Mouse (Mus musculus) lung, embryonic 14.5 days (tissue): ENCODE data around the gene Acod1. TPM values are rescaled to one million over a fixed set of nuclear protein-coding genes. Genes with fewer than 3 reads are reported as not detected.

Experiments used
- ATAC-seq: fragments of 200-750 bp; cut with Nextera tagmentation; 2 replicates; pipeline ENCODE4 v1.8.0; 2017; ENCODE audit warnings: mild to moderate bottlenecking, moderate TSS enrichment, moderate library complexity; ENCODE audit not compliant: insufficient read depth
- DNase-seq: peaks from one replicate; pipeline ENCODE4 v3.0.0-alpha.2; 2015
- H3K27ac ChIP-seq: fragments of 300-500 bp; sonication (generic); 2 replicates; pipeline ENCODE4 v1.5.1; 2014; ENCODE audit warnings: low read depth, mild to moderate bottlenecking, moderate library complexity
- H3K27me3 ChIP-seq: fragments of 300-500 bp; sonication (generic); 2 replicates; pipeline ENCODE4 v1.6.1; 2014; ENCODE audit warnings: low read length, control low read depth; ENCODE audit not compliant: insufficient read depth
- H3K36me3 ChIP-seq: fragments of 300-500 bp; sonication (generic); 2 replicates; pipeline ENCODE4 v1.6.1; 2014; ENCODE audit warnings: control low read depth; ENCODE audit not compliant: insufficient read depth
- H3K4me1 ChIP-seq: fragments of 300-500 bp; sonication (generic); 2 replicates; pipeline ENCODE4 v1.6.1; 2014; ENCODE audit warnings: antibody characterized with exemption, control low read depth; ENCODE audit not compliant: insufficient read depth
- H3K4me2 ChIP-seq: fragments of 300-500 bp; sonication (generic); 2 replicates; pipeline ENCODE4 v1.6.1; 2014; ENCODE audit warnings: mild to moderate bottlenecking
- H3K4me3 ChIP-seq: fragments of 300-500 bp; sonication (generic); 2 replicates; pipeline ENCODE4 v1.5.1; 2014; ENCODE audit warnings: low read depth, low read length
- H3K9ac ChIP-seq: fragments of 300-500 bp; sonication (generic); 2 replicates; pipeline ENCODE4 v1.6.1; 2014
- H3K9me3 ChIP-seq: fragments of 300-500 bp; sonication (generic); 2 replicates; pipeline ENCODE4 v1.6.1; 2016; ENCODE audit warnings: low read depth, low read length, control low read depth
- CTCF ChIP-seq: IDR thresholded peaks from 2 replicates; pipeline ENCODE4 v1.5.1; 2016; ENCODE audit warnings: antibody characterized with exemption, low read depth
- WGBS: fragments of 180-500 bp; shearing (Covaris S2); extraction: QIAGEN DNeasy Blood & Tissue Kit; methylation state at CpG from one replicate; pipeline ENCODE4 v1.1.7; 2014; 5-methylcytosine and 5-hydroxymethylcytosine counted together
- polyA plus RNA-seq: library from polyadenylated mRNA; unstranded; fragments of >200 nt; fragmentation: Nextera tagmentation; extraction: Ambion mirVana; gene quantifications from 2 replicates; pipeline ENCODE4 v1.2.1, GENCODE M21; 2014

Acod1 gene
- polyA plus RNA-seq, 1 experiment from 2014 or later = not detected

DNA sequence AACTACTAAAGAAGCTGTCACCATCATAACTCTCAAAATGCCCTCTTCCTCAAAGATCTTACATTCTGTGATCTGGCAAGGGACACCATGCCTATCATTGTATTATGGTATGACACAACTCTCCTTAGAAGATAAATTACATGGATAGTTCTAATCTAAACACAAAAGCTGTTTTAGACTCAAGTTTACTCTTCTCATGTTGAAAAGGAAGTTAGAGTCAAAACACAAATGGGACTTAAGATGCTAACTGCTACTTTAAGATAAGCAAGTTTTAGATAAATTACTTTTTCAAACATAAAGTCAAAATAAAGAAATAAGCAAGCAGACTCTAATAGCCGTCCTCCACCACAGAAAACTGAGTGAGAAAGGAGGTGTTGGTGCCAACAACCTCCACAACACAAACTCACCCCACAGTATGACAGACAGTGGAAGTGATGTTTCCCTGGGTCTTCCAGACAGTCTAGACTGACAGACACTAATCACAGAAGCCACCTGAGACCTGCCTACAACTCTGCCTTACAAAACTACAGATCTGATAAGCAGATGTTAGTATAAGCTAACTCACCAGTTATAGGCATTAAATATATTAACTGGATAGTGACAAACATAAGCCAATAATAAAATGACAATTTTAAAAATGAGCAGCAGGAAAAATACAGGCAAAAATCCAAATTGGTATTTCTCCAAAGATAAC lies 39.2 kb downstream of the Acod1 start:
- no peak overlapping the region for H3K27ac ChIP-seq
- peak; percentile 15 for DNase-seq
- 0 out of 2 replicates have a peak, but pooled peaks cover 3% of the 10 kb centered on the region for H3K4me1 ChIP-seq

DNA sequence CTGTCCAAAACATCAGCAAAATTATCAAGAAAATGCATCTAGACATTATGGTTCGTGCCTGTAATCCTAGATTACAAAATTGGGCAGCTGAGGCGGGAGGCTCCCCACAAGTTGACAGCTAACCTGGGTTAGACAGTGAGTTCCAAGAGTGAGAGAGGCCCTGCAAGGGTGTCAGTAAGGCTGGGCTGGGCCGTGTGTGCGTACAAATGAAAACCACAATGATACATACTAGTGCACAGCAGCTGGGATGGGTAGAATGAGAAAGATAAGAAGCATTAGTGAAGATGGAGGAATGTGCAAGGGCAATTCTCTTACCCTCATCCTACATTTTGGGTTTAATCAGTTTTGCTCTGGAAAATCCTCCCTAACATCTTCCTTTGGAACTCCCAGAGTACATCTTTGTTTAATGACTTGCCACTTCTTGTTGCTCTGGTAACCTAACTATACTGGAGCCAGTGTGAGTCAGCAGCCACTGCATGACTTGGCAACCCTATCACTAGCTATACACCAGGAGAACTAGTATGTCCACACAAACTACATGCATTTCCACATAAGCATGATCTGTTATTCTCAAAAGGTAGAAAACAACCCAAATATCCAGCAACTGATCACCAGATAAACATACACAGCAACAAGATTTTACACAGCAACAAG lies 40.0 kb downstream of the Acod1 start:
- Histone ChIP-seq H3K27me3 (no peaks in the 10 kb centered on the region), H3K4me2 (no peak overlapping the region), H3K9me3 (no peaks in the 10 kb centered on the region), H3K36me3 (peaks cover 71% of the 10 kb centered on the region), H3K9ac (no peak overlapping the region), H3K4me3 (no peak overlapping the region), H3K4me1 (0 out of 2 replicates have a peak, but pooled peaks cover 3% of the 10 kb centered on the region), H3K27ac (0 out of 2 replicates have a peak overlapping the region, but pooled peaks have one; percentile 24)
- no peak for TF ChIP-seq CTCF
- ATAC-seq (peak; percentile 55), DNase-seq (no peak)
- 84% methylated on average over 4 of the region's 4 CpGs for WGBS

More for the DNA sequence above, 39.2 kb downstream of the Acod1 start:
- Histone ChIP-seq H3K4me3 (no peak overlapping the region), H3K9me3 (no peaks in the 10 kb centered on the region), H3K4me2 (no peak overlapping the region), H3K9ac (no peak overlapping the region), H3K27me3 (no peaks in the 10 kb centered on the region), H3K36me3 (peaks cover 67% of the 10 kb centered on the region)
- ATAC-seq = peak; percentile 64; the same call in 1 of the 2 replicates
- 45% methylated on average over 1 of the region's 1 CpGs for WGBS
- no peak for TF ChIP-seq CTCF

DNA sequence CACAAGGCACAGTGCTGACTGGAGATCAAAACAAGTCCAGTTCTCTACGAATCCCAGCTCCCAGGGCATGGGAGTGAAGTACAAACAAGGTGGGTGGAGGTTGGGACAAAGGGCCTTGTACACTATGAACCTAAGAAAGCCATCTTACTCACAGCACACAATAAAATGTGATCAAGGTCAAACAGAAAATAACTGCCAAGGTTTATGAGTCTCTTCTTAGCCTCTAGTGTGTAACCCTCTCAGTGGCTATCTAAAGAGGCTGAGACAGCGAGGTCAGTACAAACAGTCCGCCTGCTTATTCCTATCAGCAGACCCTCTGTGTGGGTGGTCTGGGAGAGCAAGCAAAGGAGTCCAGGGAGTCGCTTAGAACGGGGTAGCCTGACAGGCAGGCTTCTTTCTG lies 41.1 kb downstream of the Acod1 start:
- 0 out of 2 replicates have a peak, but pooled peaks cover 3% of the 10 kb centered on the region for H3K4me1 ChIP-seq
- ATAC-seq (no peak), DNase-seq (no peak)
- no peak overlapping the region for H3K9ac ChIP-seq
- H3K4me3 ChIP-seq = no peak overlapping the region
- no peaks in the 10 kb centered on the region for H3K9me3 ChIP-seq
- H3K27ac ChIP-seq = no peak overlapping the region
- WGBS = 63% methylated on average over 5 of the region's 5 CpGs
- no peak for TF ChIP-seq CTCF
- H3K36me3 ChIP-seq = peaks cover 74% of the 10 kb centered on the region
- H3K27me3 ChIP-seq = no peaks in the 10 kb centered on the region
- H3K4me2 ChIP-seq = no peak overlapping the region

DNA sequence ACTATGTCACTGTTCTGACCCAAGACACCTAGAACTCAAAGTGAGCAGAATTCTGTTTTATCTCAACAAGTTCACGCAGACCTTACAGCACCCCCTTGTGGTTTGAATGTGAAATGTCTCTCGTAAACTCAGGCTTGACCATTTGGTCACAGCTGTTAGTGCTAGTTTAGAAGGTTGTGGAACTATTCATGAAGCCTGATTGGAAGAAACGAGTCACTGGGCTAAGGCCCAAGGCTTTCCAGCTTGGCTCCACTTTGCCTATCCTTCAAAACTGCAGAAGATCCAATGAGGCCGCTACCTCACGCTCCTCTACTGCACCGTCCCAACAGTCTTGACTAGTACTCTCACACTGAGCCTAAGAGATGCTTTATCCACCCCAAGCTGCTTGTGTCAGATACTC lies 41.8 kb downstream of the Acod1 start:
- DNase-seq (peak; percentile 84), ATAC-seq (0 out of 2 replicates have a peak, but pooled peaks have one; percentile 33)
- no peak overlapping the region for H3K27ac ChIP-seq
- WGBS = 73% methylated on average over 6 of the region's 6 CpGs
- no peak overlapping the region for H3K4me3 ChIP-seq
- H3K4me2 ChIP-seq = no peak overlapping the region
- no peak overlapping the region for H3K9ac ChIP-seq
- H3K27me3 ChIP-seq = no peaks in the 10 kb centered on the region
- 0 out of 2 replicates have a peak, but pooled peaks cover 3% of the 10 kb centered on the region for H3K4me1 ChIP-seq
- TF ChIP-seq CTCF = peak; percentile 73
- H3K9me3 ChIP-seq = no peaks in the 10 kb centered on the region
- H3K36me3 ChIP-seq = peaks cover 70% of the 10 kb centered on the region

DNA sequence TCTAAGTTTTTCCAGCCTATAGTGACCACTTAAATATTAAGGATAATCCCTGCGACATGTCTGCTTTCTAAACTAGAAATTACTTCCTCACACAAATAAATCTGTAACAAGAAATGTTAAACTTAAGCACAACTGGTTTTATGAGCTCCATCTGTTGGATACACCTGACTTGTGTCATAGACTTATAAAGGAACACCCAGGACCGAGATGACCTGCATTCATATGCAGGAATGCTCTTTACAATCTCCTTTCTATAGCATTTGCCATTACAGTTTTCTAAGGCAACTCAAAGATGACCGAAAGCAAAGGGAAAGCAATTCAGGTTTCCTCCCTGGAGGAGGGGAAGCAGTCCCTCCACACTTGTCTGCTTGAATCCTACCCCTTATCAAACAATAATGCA lies 46.5 kb downstream of the Acod1 start:
- H3K27me3 ChIP-seq = no peaks in the 10 kb centered on the region
- H3K36me3 ChIP-seq = peaks cover 49% of the 10 kb centered on the region

DNA sequence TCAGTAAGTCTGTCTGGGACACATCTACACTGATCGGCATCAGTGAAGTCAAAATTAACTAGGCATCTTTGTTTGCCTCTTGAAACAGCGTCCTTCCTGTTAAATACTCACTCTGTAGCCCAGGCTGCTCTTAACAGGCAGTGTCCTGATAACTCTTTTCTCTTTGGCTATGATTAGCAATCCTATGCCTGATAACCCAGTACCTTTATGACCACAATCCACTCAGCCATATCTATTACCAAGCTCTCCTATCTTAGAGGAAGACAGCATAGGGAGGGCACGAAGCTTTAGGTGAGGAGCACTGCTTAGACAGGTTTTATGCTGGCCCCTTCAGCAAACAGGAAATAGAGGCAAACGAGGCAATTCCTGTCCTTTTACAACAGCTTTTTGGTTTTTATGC lies 46.9 kb downstream of the Acod1 start:
- H3K27ac ChIP-seq = no peak overlapping the region
- no peak overlapping the region for H3K9ac ChIP-seq
- no peaks in the 10 kb centered on the region for H3K27me3 ChIP-seq
- no peaks in the 10 kb centered on the region for H3K4me1 ChIP-seq
- DNase-seq = no peak
- no peak overlapping the region for H3K4me2 ChIP-seq
- peaks cover 48% of the 10 kb centered on the region for H3K36me3 ChIP-seq
- 67% methylated on average over 4 of the region's 4 CpGs for WGBS
- H3K4me3 ChIP-seq = no peak overlapping the region
- no peaks in the 10 kb centered on the region for H3K9me3 ChIP-seq
- no peak for TF ChIP-seq CTCF
- no peak for ATAC-seq

More for the DNA sequence above, 46.5 kb downstream of the Acod1 start:
- Histone ChIP-seq H3K4me3 (no peak overlapping the region), H3K9ac (no peak overlapping the region), H3K4me1 (no peaks in the 10 kb centered on the region), H3K4me2 (no peak overlapping the region), H3K27ac (no peak overlapping the region), H3K9me3 (no peaks in the 10 kb centered on the region)
- ATAC-seq = no peak
- 89% methylated on average over 3 of the region's 3 CpGs for WGBS
- no peak for DNase-seq
- TF ChIP-seq CTCF = no peak

DNA sequence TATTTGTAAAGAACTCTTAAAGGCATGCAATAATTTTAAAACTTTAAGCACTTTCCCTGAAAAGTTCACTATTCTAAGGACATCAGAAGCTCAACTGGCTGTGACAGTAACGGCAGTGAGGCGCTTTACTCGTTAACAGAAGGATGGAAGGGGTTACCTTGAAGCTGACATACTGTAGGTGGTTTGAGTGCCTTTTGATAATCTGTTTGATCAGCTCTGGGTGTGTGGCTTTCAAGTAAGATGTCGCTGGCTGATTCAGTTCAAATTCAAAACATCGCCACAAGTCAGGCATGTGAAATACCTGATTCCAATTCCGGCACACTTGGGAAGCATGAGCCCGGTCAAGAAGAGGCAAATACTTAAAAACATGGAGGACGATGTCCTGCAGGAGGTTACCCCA lies 48.3 kb downstream of the Acod1 start:
- DNase-seq (no peak), ATAC-seq (no peak)
- Histone ChIP-seq H3K36me3 (peaks cover 38% of the 10 kb centered on the region), H3K4me3 (no peak overlapping the region), H3K27ac (no peak overlapping the region), H3K9me3 (no peaks in the 10 kb centered on the region), H3K4me2 (no peak overlapping the region), H3K9ac (no peak overlapping the region), H3K27me3 (no peaks in the 10 kb centered on the region), H3K4me1 (no peaks in the 10 kb centered on the region)
- WGBS = 89% methylated on average over 8 of the region's 8 CpGs
- TF ChIP-seq CTCF = no peak
